Mouse (Mus musculus): ENCODE measurements at regions not wholly inside any gene's neighbourhood (a gene's known extent, or its start where the extent isn't known, plus 50 kb on each side); places are given as distances from the start of the nearest gene placed in this dataset.
A peak's percentile ranks its signal among the peaks of the same experiment; 100 is the strongest.

DNA sequence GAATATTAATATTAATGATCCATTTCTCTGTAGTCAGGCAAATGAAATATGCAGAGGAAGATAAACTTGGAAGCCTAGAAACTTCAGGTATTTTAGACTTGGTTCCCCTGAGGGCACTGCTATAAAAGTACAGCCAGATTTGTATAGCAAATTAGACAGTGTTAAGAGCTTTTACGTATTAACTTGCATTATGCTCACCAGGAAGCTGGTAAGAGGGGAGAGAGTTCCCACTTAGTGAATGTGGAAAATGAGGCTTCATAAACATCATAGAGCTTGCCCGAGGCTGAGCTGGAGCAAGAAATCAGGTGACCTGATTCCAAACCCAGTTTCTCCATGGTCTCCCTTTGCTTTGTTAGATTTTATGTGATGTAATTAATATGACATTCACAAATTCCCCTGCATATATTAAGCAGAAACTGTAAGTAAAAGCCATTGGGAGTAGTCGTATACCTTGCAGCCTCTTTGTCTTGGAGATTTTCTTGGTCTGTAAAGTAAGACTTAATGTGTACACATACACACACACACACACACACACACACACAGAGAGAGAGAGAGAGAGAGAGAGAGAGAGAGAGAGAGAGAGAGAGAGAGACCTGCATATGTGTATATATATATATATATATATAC lies 718.9 kb upstream of the Isx start:
- DNase-seq (ENCODE audit: low spot score in 2 of 2) = no peak
- intact Hi-C loops (cut with DNase I) = no loop called here

DNA sequence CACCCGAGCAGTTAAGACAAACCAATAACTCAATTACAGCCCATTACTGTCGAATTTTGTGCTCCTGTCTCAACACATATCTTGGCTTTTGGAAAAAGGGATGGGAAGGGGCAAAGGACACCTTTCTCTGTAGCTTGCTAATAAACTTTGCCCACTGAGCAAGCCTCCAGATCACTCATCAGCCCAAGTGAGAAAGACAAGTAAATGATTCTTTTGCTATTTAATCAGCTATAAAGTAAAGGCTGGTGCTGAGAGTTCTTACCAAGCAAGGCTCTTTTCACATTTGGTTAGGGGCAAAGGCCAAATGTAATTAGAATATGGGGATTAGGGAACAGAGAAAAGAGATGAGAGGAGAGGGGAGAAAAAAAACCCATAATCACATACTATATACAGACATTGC lies 703.4 kb upstream of the Isx start:
- DNase-seq (ENCODE audit: low spot score in 2 of 2) = no peak
- intact Hi-C loops (cut with DNase I) = no loop called here

DNA sequence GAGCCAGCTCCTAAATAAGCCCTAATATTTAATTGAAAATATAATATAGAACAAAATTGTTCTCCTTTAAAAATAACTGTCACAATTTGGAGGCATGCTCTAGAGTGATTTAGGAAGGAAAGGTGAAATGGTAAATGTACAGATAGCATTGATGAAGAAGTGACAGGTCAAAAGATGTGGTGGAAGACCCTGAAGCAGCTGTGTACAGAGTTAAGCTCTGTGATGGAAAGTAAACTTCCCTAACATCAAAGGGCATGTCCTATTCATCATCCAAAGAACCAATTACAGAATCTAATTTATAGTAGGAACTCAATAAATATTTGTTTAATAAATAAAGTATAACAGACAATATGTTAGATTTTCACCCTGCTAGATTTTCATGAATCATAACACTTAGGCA lies 702.3 kb upstream of the Isx start:
- no peak for DNase-seq (ENCODE audit: low spot score in 2 of 2)
- intact Hi-C loops (cut with DNase I) = no loop called here

DNA sequence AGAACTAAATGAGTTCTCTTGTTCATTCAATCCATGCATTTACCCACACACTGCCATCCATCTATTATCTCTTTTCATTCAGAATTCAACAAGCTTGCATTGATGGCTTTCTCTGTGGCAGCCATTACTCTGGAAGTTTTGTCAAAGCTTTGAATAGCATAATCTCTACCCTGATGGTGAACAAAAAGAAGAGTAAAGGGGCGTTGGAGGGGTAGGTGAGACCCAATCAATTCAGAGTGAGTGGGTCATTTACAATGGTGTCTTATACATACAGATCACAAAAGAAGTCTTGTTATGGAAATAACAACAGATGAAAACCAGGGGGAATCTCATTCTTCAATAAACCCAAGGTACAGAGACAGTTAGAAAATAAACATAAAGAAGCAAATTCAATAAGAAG lies 701.9 kb upstream of the Isx start:
- no peak for DNase-seq (ENCODE audit: low spot score in 2 of 2)
- intact Hi-C loops (cut with DNase I) = no loop called here

DNA sequence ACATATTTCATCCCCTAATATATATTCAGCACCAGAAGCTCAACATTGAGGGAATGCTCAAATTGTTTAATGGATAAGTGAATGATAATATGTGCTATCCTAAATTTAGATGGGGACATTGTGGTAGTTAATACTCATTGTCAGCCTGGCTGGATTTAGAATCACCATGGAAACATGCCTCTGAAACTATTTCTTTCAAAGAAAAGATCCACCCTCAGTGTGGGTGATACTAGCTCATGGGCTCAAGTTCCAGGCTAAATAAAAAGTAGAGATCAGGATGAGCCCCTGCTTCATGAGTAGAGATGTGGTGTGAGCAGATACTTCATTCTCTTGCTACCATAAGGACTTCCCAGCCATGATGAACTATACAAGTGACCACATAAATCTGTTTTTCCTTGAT lies 668.4 kb upstream of the Isx start:
- peak in 1 of 2 experiments; percentile 9 for DNase-seq (ENCODE audit: low spot score in 2 of 2)
- intact Hi-C loops (cut with DNase I) = loop anchor here (10.0 kb wide), 1 partner anchor 850 kb away; the partner anchor contains the start of gene Large1

DNA sequence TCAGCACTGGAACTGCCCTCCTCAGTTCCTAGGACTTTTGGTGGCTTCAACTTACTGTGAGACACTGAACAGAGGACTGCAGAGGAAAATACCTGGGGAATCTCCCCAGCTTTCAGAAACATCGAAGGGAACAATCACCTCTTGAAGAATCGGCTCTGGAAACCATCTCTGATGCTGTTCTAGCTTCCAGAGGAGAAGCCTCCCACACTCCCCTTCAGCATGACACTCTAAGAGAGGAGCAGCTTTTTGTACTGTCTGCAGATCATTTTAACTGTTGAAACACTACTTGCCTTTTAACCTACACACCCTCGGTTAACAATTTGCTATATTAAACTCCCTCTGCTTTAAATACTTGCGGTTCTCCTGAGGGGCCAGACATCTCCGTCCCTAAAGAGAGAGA lies 664.7 kb upstream of the Isx start:
- no peak for DNase-seq (ENCODE audit: low spot score in 2 of 2)
- intact Hi-C loops (cut with DNase I) = loop anchor here (10.0 kb wide), 1 partner anchor 853 kb away; the partner anchor contains the start of gene Large1

DNA sequence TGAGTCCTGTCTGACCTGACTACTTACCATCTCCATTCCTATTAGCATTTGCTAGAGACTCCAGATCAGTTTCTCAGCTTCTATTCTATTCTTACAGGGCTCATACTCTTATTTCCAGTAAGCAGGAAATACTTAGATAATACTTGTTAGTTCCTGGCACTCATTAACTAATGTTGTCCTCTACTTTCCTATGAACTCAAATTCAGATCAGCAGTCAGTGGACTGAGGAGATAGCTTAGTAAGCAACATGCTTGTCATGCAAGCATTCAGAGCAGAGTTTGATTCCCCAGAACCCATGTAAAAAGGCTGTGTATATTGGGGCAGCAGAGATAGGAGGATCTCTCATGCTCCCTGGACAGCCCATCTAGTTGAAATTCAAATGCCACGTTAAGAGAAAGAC lies 656.2 kb upstream of the Isx start:
- no peak for DNase-seq (ENCODE audit: low spot score in 2 of 2)
- intact Hi-C loops (cut with DNase I) = no loop called here

Data from left cerebral cortex, postnatal 36 days (tissue).